Mouse (Mus musculus) T-helper 1 cell (primary cell): Measurements from ENCODE around the gene Itga3.

Experiments used
- in situ Hi-C: fragments of 300-600 bp; cut with MboI, MseI; formaldehyde crosslinking; loops from one replicate; pipeline ENCODE4 v1.15.1; 2025; ENCODE audit warnings: high pct_unique_total_duplicates

Itga3 gene

GRCm38 (mm10) chr11:95072136-95072535 is 4.5 kb downstream of the Itga3 start:
- in situ Hi-C loops = no loop called here

GRCm38 (mm10) chr11:95071266-95071665 is 5.3 kb downstream of the Itga3 start:
- in situ Hi-C loops = no loop called here

GRCm38 (mm10) chr11:95070140-95071107 is 6.2 kb downstream of the Itga3 start:
- in situ Hi-C loops = no loop called here

GRCm38 (mm10) chr11:95069226-95069957 is 7.2 kb downstream of the Itga3 start:
- in situ Hi-C loops = no loop called here

GRCm38 (mm10) chr11:95056768-95057501 is 19.7 kb downstream of the Itga3 start:
- in situ Hi-C loops = no loop called here

- in situ Hi-C loops = no loop called here
Measured at GRCm38 (mm10) chr11:95053062-95053461, 23.5 kb downstream of the Itga3 start.

GRCm38 (mm10) chr11:95046980-95047680 is 29.5 kb downstream of the Itga3 start:
- in situ Hi-C loops = no loop called here

- in situ Hi-C loops = loop anchor here (5.0 kb wide), 1 partner anchor 63 kb away; no protein-coding TSS in a partner anchor
Measured at GRCm38 (mm10) chr11:95044185-95044870, 32.3 kb downstream of the Itga3 start.

GRCm38 (mm10) chr11:95043608-95044007 is 33.0 kb downstream of the Itga3 start:
- in situ Hi-C loops = loop anchor here (5.0 kb wide), 1 partner anchor 64 kb away; no protein-coding TSS in a partner anchor

- in situ Hi-C loops = loop anchor here (5.0 kb wide), 1 partner anchor 64 kb away; no protein-coding TSS in a partner anchor
Measured at GRCm38 (mm10) chr11:95043060-95043459, 33.5 kb downstream of the Itga3 start.

- in situ Hi-C loops = loop anchor here (5.0 kb wide), 1 partner anchor 65 kb away; no protein-coding TSS in a partner anchor
Measured at GRCm38 (mm10) chr11:95042096-95042495, 34.5 kb downstream of the Itga3 start.

GRCm38 (mm10) chr11:95041139-95041609 is 35.4 kb downstream of the Itga3 start, which contains the start of gene Pdk2:
Gene Pdk2 (minus strand): TSS chr11:95041354.
- in situ Hi-C loops = loop anchor here (5.0 kb wide), 1 partner anchor 66 kb away; no protein-coding TSS in a partner anchor

- in situ Hi-C loops = loop anchor here (5.0 kb wide), 1 partner anchor 67 kb away; no protein-coding TSS in a partner anchor
Measured at GRCm38 (mm10) chr11:95040491-95041138, 36.0 kb downstream of the Itga3 start.

- in situ Hi-C loops = loop anchor here (5.0 kb wide), 1 partner anchor 68 kb away; no protein-coding TSS in a partner anchor
Measured at GRCm38 (mm10) chr11:95039766-95040165, 36.8 kb downstream of the Itga3 start.

GRCm38 (mm10) chr11:95038818-95039655 is 37.6 kb downstream of the Itga3 start:
- in situ Hi-C loops = no loop called here

- in situ Hi-C loops = no loop called here
Measured at GRCm38 (mm10) chr11:95038156-95038817, 38.3 kb downstream of the Itga3 start.

GRCm38 (mm10) chr11:95037306-95037705 is 39.3 kb downstream of the Itga3 start:
- in situ Hi-C loops = no loop called here

- in situ Hi-C loops = no loop called here
Measured at GRCm38 (mm10) chr11:95036521-95036920, 40.1 kb downstream of the Itga3 start.
